Mouse (Mus musculus) gonadal fat pad, adult 2 months (tissue): Measurements from ENCODE around the gene Setd1b. TPM values are rescaled to one million over a fixed set of nuclear protein-coding genes. Genes with fewer than 3 reads are reported as not detected.

Source experiments
- DNase-seq: peaks from one replicate; pipeline ENCODE4 v3.0.0-alpha.2; 2012; ENCODE audit warnings: low read depth
- polyA plus RNA-seq: library from polyadenylated mRNA; depleted of rRNA; stranded (reverse); fragments of >200 nt; gene quantifications from 2 replicates; pipeline ENCODE4 v1.2.3, GENCODE M21; 2012; rRNA removed

Setd1b gene
- polyA plus RNA-seq, result 3.5 and 9.3 TPM in 2 replicates

DNA sequence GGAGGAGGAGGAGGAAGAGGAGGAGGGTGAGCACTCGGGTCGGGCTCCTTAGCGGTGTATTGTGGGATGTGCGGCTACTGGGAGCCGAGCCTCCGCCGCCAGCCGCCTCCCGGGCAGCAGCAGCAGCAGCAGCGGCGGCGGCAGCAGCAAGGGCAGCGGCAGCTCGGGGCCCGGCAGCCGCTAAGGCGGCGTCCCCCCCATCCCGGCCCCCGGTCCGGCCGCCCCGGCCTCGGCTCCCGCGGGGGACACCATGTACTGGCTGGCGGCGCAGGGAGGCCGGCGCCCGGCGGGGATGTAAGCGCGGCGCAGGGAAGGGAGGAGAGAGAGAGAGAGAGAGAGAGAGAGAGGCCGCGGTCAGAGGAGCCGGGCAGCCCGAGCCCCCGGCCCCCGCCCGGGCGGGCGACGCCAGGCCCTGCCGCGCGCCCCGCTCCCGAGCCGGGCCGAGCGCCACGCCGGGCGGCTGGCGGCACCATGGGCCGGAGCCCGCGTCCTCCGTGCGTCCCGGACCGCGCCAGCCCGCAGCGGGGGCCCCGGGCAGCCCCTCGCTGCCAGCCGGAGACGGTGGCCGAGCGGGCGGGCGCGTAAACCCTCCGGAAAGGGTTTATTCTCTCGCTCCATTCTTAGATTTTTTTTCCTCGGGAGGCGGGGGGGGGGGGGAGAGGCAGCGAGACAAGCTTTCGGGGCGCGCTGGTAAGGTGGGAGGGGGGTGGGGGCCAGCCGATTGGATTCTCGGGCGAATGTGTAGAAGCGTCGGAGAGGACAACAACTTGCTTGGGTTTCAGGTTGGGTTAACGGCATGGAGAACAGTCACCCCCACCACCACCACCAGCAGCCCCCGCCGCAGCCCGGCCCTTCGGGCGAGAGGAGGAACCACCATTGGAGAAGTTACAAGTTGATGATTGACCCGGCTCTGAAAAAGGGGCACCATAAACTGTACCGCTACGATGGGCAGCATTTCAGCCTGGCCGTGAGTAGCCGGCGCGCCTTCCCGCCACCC lies at the start of gene Setd1b:
Setd1b (plus strand) TSS at position 33 of the 997 bp plus-strand sequence.
- no peak for DNase-seq

DNA sequence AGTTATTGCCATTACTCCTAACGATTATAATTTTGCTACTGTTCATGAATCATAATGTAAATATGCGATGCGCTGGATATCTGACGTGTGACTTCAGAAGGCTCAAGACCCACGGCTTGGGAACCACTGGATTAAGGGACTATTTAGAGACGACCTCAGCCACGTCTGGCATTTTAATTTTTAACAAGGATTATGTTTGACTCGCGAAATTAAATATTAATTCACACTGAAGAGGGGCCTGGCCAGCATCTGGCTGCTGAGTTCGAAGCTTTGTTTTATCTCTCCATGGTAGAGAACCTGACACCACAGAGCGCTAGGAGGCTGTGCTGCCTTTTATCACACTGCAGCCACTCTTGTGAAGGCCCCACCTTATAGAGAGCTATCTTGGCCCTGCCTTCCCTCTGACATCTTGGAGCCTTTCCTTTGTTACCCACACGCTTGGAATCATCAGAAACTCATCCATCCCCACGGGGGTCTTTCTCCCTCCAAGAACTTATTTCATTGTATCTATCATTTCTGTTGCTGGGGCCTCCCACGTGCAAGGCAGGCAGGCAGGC lies 48.8 kb upstream of the Setd1b start:
- no peak for DNase-seq

DNA sequence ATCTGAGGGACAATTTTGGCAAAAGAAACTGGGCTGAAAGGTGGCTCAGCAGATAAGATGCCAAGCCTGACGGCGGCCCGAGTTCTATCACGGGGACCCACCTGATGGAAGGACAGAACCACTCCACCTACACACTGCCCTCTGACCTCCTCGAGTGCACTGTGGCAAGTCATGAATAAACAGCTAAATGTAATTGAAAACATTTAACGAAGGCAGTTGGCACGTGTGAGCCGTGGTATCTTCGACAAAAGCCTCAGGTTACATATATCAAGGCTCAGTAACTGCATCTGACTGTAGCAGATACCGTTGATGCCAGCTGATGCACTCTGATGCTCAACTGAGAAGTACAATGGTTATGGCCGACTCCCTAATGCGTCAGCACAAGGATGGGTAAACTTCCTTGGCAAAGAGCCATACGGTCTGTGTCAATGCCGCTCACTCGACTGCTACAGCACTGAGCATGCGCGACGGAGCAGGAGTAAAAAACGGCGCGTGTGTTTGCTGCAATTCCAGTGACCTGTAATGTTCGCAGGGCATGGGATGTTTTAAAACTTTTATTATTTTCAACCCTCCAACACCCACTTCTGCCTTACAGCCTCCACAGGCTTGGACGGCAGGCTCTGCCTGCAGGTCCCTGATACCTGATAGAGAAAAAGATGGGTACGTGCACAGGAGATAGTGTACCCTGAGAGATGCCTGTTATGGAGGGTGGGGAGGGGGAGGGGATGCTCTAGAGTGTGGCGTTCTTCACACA lies 47.6 kb upstream of the Setd1b start:
- DNase-seq, result no peak

DNA sequence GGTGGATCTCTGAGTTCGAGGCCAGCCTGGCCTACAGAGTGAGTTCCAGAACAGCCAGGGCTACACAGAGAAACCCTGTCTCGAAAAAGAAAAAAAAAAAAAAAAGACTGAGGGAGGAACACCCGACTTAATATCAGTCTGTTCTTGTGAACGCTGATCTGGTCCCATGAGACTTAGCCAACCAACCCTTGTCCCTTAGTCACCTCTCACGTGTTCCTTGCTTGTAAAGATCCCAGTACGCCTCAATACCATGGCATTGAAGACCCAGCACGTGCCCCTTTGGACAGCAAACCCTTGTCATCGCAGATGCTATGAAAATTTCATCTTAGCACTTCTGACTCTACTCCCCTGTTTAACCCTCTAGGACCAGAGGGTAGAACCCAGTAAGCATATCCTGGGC lies 45.7 kb upstream of the Setd1b start:
- DNase-seq, result no peak

DNA sequence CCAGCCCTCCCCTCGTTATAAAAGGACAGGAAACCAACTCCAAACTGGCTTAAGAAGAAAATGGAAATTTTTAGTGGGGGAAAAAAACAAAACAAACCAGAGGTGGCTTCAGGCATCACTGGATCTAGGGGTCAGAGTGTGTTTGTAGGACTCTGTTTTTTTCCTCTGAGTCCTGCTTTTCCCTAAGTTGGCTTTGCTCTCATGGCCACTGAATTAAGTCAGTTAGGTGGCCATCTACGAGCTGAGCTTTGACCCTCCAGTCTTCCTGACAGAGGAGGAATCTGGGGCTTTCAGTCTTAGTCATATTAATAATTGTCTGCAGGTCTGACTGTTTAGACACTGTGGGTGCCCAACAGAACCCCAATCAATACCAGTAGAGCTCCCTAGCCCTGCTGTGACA lies 43.5 kb upstream of the Setd1b start:
- no peak for DNase-seq

DNA sequence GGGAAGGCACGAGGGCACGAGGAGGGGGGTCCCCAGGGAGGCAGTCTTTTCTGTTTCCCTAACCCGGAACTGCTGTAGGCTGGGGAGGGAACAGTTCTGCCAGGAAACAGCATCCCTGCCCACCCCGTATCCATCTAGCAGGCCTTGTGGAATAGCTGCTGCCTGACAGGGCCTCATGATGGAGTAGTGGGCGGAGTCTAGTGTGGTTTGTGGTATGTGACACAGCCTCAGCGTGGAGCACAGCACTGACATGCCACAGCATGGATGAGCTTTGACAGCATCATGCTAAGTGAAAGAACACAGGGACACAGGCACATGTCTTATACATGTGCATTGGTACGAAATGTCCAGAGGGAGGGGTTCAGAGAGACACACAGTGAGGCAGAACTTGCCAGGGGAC lies 39.6 kb upstream of the Setd1b start:
- no peak for DNase-seq

DNA sequence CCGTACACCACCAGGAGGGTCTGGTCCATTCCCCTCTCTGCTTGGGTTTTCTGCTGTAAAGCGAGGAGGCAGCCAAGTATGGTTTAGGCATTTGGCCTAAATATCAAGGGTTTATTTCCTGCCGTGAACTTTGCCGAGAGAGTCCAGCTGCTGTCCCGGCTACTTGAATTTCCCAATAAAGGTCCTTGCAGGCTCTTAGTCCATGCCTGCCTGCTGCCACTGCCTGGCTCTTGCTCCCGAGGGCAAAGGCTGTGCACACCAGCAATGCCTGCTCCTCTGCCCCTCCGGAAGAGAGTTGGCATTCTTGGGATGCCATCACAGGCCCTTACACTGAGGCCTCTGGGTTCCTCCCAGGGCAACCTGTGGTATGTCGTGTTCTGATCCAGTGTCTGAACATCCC lies 38.4 kb upstream of the Setd1b start:
- no peak for DNase-seq

DNA sequence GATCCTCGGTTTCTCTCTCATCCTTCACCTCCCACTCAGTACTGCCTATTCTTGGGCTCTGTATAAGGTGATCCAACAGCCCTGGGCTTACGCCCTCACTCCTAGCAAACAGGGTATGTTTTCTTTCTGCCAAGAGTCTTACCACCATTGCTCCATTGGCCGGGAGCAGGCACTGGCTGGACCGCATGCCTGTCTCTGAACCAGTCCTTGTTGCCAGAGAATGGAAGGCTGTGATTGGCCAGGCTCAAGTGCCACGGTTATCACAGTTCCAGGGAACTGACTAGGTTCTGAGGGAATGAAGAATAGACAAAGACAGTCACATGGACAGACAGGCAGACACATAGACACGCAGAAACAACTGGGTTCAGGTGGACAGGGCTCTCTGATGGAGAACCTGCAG lies 37.2 kb upstream of the Setd1b start:
- no peak for DNase-seq

DNA sequence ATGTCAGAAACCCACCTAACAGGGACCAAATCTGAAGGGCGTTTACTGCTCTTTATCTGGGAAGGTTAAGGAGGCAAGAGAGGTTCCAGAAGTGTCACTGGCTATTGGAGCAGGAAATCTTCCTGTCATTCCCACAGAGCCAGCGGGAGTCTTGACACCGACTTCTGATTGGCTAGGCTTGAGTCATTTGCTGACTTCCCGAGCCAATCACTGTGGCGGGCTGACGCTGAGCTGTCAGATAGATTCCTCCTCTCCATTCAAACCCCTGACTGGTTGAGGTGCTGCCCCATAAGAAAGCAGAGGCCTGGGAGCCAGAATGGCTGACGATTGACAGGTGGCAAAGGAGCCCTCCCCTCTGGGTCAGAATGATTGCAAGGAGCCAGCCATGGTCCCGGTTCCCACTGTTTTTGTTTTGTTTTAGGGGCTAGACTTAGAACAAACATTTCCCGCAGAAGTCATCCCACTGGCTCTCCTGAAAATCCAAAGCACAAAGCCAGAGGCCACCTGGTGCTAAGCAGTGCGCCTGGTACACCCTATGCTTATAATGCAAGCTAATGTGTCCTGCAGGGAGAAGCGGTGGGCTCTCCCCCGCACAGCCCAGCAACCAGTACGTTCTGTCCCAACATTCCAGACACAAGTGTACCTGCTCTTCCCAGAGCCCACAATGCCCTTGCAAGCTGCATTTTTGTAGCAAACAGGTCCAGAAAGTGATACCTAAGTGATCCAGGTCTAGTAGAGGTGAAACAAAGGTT lies 32.4 kb upstream of the Setd1b start:
- DNase-seq, result no peak

DNA sequence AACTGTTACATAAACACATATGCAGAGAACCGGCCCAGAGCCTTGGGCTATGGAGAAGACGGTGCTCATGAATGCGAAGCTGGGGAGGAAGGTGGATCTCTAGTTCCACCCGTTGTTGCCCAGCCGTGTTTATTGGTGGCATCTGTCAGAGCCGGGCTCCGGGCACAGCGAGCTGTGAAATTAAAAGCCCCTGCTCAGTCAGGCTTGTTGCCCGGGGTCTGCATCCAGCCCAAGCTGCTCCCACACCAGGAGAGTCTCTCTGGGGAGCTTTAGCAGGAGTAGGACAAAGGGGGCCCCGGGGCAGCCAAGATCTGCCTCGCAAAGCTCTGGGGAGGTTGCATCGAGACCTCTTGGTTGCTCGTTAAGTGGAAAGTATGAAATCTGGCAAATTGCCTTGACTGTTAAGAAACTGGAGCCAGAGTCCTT lies 31.7 kb upstream of the Setd1b start:
- DNase-seq, result no peak

DNA sequence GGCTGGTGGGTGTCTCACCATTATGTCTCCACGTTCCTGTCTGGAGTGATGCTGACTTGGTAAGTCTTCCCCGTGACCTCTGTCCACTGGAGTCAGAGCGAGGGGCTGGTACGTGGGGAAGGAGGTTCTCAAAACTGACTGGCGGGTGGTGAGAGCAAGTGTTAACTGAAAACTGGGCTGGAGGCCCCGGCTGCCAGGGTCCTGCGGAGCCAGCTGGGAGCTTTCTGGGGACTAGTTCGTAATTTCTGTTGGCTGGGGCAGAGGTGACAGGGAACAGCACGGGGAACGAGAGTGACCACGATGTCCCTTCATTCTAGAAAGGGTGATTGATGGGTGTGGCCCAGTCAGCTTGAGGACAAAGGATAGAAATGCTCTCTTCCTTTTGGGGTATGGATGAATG lies 27.9 kb upstream of the Setd1b start:
- DNase-seq, result no peak

DNA sequence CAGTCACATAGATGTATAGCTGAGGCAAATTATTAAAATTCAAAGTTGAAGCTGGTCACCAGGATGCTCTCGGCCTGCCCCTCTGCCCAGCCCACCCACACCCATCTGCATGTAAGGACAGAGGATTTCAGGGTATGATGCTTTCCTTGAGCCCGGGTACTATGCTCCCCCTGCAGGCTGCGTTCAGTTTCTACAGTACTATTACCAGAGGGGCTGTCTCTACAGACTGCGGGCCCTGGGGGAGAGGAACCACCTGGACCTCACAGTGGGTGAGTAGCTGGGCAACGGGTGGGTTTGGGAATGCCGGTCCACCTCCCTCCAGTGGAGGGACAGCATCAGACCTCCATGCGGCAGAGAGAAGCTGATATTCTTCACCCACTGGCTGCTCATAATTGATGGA lies 27.1 kb upstream of the Setd1b start:
- no peak for DNase-seq

DNA sequence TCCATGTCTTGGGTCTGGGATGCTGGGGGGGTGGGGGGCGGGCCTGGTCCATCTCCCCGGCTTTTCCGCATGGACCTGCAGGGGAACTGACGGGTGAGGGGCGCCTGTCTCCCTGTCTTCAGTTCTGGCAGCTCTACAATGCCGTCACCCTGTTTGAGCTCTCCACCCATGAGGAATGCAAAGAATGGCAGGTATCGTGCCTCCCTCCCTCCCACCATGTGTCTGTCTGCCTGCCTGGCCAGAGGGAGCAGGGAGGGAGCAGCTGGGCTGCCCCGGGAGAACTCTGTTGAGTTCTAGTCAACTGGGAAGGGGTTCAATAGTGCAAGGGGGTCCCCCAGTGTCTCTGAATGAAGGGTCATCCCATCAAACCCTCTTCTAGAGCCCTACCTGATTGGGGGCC lies 25.9 kb upstream of the Setd1b start:
- DNase-seq, result no peak

DNA sequence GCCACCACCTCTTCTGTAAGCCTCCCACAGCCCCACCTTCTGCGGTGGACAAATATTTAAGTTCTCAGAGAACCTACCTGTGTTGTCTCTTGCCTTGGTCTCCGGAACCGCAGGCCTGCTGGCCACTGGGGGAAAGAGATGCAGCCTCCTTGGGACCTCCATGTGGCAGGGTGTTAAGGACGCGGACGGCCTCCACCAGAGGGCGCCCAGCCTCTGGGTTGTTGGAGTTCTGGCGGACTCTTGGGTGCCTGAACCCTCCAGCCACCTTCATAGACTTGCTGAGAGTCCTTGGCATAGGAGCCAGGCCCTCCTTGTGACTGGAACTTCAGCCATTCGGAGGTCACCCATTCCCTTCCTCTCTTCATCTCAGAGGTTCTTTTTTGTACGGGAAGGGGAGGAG lies 24.7 kb upstream of the Setd1b start:
- DNase-seq, result no peak

DNA sequence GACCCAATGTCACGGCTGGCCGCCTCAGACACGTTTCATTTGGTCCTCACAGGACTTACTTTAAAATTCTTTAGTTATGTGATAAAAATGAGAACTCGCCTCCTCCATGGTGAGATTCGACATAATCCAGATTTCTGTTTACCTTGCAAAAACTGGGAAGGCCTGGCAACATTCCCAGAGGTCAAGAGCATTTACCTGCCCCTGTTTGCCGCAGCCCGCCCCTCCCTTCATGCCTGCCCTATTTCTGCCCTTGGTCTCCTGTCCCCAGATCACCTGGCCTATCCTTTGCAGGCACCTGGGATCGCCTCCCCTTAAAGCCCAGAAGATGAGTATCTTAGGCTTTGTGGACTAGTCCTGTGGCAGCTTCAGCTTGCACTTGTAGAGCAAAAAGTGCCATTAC lies 24.2 kb upstream of the Setd1b start:
- no peak for DNase-seq

DNA sequence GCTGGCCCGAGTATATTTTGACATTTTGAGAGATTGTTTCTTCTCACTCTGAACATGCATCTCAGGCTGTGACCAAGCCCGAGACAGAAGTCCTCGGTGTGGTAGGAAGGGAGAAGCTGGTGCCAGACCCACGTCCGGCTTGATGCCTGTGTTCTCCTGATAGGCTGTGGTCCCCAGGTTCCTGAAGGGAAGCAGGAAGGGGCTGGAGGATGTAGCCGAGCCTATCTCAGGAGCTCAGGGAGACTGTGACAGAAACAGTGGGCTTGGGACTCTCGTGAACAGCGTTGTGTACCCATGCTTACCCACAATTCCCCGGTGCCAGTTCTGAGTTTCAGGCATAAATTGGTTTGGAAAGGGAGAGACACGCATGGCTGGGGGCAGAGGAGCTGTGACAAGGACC lies 23.2 kb upstream of the Setd1b start:
- no peak for DNase-seq

DNA sequence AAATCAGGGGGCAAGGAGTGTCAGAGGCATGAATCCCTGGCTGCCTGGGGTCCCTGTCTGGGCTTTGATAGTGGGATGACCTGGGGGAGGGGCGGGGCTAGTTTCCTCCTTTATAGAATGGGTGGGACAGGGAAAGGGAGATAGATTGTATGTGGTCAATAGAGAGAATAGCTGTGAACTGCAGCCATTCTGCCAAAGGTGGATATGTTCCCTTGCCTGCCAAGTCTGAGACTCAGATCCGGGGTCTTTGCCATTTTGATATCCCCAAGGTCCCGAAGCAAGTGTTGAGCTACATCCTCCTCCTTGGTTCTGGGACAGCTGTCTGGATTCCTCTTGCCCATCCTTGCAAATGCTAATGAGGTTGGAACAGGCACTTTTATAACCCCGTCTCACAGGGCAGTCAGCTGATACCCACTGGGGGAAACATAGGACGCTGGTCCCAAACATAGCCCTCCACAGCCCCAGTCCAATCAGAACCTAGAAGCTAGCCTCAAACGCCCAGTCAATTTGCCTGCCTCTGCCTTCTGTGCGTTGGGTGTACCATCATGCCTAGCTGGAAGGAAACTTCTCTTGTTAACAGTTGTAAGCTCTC lies 21.3 kb upstream of the Setd1b start:
- DNase-seq, result no peak

DNA sequence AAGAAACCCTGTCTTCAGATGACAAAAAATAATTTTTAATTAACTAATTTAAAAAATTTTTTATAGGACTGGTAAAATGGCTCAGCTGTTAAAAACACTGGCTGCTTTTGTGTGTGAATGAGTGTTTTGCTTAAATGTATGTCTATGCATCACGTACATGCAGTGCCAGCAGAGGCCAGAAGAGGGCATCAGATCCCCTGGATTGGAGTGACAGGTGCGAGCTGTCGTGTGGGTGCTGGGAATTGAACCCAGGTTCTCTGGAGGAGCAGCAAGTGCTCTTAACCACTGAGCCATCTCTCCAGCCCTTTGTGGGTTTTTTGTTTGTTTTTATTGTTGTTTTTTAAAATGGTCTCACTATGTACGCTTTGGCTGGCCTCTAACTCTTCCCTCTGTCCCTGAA lies 19.8 kb upstream of the Setd1b start:
- no peak for DNase-seq

DNA sequence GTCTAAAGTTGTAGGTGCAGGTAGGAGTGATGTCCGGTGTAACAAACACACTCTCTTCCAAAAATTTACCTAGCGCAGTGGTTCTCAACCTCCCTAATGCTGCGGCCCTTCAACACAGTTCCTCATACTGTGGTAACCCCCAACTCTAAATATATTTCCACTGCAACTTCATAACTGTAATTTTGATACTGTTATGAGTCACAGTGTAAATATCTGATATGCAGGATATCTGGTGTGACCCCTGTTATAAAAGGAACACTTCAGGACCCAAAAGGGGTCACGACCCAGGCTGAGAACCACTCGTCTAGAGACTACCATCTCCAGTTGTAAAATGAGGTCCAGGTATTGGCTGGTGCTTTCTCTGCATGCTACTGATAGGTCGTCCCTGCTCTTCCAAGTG lies 16.9 kb upstream of the Setd1b start:
- DNase-seq, result no peak

DNA sequence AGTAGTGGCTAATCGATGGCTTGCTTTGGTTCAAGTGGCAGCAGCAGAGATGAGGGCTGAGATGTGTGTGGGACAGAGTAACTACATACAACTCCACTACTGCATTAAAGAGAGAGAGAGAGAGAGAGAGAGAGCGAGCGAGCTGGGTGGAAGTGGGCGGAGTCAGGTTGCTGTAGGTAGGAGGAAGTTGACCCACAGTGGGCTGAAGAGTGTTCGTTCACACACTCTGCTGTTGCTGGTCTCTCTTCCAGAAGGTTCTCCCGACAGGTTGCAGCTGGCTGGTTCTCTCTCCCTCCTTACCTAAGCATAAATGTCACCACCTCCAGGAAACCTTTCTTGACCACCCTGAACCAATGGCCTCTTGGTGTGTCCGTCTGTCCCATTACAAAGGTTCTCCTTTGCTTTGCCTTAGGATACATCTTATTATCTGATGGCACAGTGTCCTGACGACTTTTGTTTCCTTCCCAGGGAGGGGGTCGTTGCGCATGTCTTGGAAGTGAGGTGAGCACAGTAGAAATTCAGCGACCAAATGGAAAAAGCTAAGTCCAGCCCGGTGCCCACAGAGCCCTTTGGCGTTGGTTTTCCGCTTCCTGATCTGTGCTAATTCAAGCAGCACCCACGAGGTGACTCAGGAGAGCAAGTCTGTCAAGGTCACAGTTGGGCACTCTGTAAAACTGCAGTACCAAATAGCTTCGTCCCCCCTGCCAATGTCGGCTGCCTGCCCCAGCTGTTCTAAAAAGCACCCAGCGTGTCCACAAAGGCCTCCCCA lies 16.2 kb upstream of the Setd1b start:
- no peak for DNase-seq

DNA sequence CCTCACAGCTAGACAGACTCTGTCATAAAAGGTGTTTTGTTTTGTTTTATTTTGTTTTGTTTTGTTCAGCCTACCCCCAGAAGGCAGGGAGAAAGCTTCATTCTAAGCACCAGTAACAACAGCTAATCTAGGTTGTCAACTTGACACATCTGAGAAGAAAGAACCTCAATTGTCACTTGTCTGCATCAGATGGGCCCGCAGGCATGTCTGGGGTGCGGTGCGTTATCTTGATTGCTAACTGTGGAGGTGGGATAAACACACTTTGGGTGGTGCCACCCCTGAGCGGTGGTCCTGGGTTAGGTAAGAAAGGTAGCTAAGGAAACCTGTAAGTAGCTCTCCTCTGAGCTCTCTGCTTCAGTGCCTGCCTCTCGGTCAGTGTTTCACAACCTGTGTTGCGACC lies 15.0 kb upstream of the Setd1b start:
- no peak for DNase-seq
